Mouse (Mus musculus) hindbrain, embryonic 15.5 days (tissue): ENCODE data around the gene Prdm4. TPM values are rescaled to one million over a fixed set of nuclear protein-coding genes. Genes with fewer than 3 reads are reported as not detected.

Experiments used
- ATAC-seq: fragments of 200-750 bp; cut with Nextera tagmentation; 2 replicates; pipeline ENCODE4 v1.8.0; 2017; ENCODE audit warnings: low read depth, moderate number of reproducible peaks, moderate TSS enrichment; ENCODE audit not compliant: low FRiP score
- H3K27ac ChIP-seq: fragments of 300-500 bp; sonication (generic); replicated peaks from 2 replicates; pipeline ENCODE4 v1.5.1; 2015; ENCODE audit warnings: mild to moderate bottlenecking, inconsistent platforms
- H3K27me3 ChIP-seq: fragments of 300-500 bp; sonication (generic); 2 replicates; pipeline ENCODE4 v1.6.1; 2015; ENCODE audit warnings: control low read depth, inconsistent platforms
- H3K36me3 ChIP-seq: fragments of 300-500 bp; sonication (generic); 2 replicates; pipeline ENCODE4 v1.6.1; 2015; ENCODE audit warnings: control low read depth, inconsistent platforms
- H3K4me1 ChIP-seq: fragments of 300-500 bp; sonication (generic); replicated peaks from 2 replicates; pipeline ENCODE4 v1.6.1; 2015; ENCODE audit warnings: control low read depth, inconsistent platforms
- H3K4me2 ChIP-seq: fragments of 300-500 bp; sonication (generic); 2 replicates; pipeline ENCODE4 v1.6.1; 2015; ENCODE audit warnings: moderate library complexity, mild to moderate bottlenecking, inconsistent platforms
- H3K4me3 ChIP-seq: fragments of 300-500 bp; sonication (generic); 2 replicates; pipeline ENCODE4 v1.5.1; 2015; ENCODE audit warnings: mild to moderate bottlenecking, inconsistent platforms
- H3K9ac ChIP-seq: fragments of 300-500 bp; sonication (generic); 2 replicates; pipeline ENCODE4 v1.6.1; 2015; ENCODE audit warnings: inconsistent platforms
- H3K9me3 ChIP-seq: fragments of 300-500 bp; sonication (generic); 2 replicates; pipeline ENCODE4 v1.6.1; 2016; ENCODE audit warnings: control low read depth, inconsistent platforms
- WGBS: fragments of 180-500 bp; shearing (Covaris S2); methylation state at CpG from one replicate; pipeline ENCODE4 v1.1.7; 2015; 5-methylcytosine and 5-hydroxymethylcytosine counted together
- polyA plus RNA-seq: library from polyadenylated mRNA; unstranded; fragments of >200 nt; fragmentation: Nextera tagmentation; extraction: Ambion mirVana; gene quantifications from 2 replicates; pipeline ENCODE4 v1.2.1, GENCODE M21; 2015

Gene Prdm4
- 21.3 and 24.9 TPM in 2 replicates for polyA plus RNA-seq

- Histone ChIP-seq H3K9me3 (no peaks in the 10 kb centered on the region), H3K27ac (peak within 1 kb of the TSS; percentile 86), H3K4me2 (peak within 1 kb of the TSS; percentile 77), H3K4me3 (peak within 1 kb of the TSS; percentile 96), H3K36me3 (peaks cover 24% of the 10 kb centered on the region), H3K27me3 (0 out of 2 replicates have a peak, but pooled peaks cover 4% of the 10 kb centered on the region), H3K4me1 (peaks cover 17% of the 10 kb centered on the region), H3K9ac (peak within 1 kb of the TSS; percentile 81)
- under 1% methylated on average over 54 of the region's 90 CpGs for WGBS
- ATAC-seq, result peak; percentile 100
Observed at GRCm38 (mm10) chr10:85916498-85917309, at the start of gene Prdm4. Gene Prdm4, minus strand, starts transcription at chr10:85917142.

GRCm38 (mm10) chr10:85966476-85966875 lies 49.5 kb upstream of the Prdm4 start:
- no peak overlapping the region for H3K4me2 ChIP-seq
- no peak overlapping the region for H3K9ac ChIP-seq
- WGBS, result 58% methylated on average over 2 of the region's 2 CpGs
- no peak overlapping the region for H3K27ac ChIP-seq
- no peaks in the 10 kb centered on the region for H3K36me3 ChIP-seq
- no peaks in the 10 kb centered on the region for H3K27me3 ChIP-seq
- H3K4me1 ChIP-seq, result no peaks in the 10 kb centered on the region
- H3K9me3 ChIP-seq, result no peaks in the 10 kb centered on the region
- no peak overlapping the region for H3K4me3 ChIP-seq
- no peak for ATAC-seq

- H3K4me1 ChIP-seq, result no peaks in the 10 kb centered on the region
- no peaks in the 10 kb centered on the region for H3K9me3 ChIP-seq
- H3K4me2 ChIP-seq, result no peak overlapping the region
- ATAC-seq, result no peak
- H3K4me3 ChIP-seq, result no peak overlapping the region
- no peak overlapping the region for H3K9ac ChIP-seq
- 93% methylated on average over 7 of the region's 7 CpGs for WGBS
- H3K27me3 ChIP-seq, result no peaks in the 10 kb centered on the region
- no peak overlapping the region for H3K27ac ChIP-seq
- H3K36me3 ChIP-seq, result no peaks in the 10 kb centered on the region
Observed at GRCm38 (mm10) chr10:85964316-85964715, 47.4 kb upstream of the Prdm4 start.

GRCm38 (mm10) chr10:85962897-85963296 lies 46.0 kb upstream of the Prdm4 start:
- no peaks in the 10 kb centered on the region for H3K4me1 ChIP-seq
- no peak overlapping the region for H3K27ac ChIP-seq
- H3K9me3 ChIP-seq, result no peaks in the 10 kb centered on the region
- WGBS, result 79% methylated on average over 9 of the region's 9 CpGs
- no peak overlapping the region for H3K4me2 ChIP-seq
- ATAC-seq, result no peak
- no peaks in the 10 kb centered on the region for H3K36me3 ChIP-seq
- H3K9ac ChIP-seq, result no peak overlapping the region
- H3K4me3 ChIP-seq, result no peak overlapping the region
- H3K27me3 ChIP-seq, result no peaks in the 10 kb centered on the region; the same call in 1 of the 2 replicates

GRCm38 (mm10) chr10:85957464-85957950 lies 40.6 kb upstream of the Prdm4 start, which contains the start of gene Rtcb:
Gene Rtcb, minus strand, starts transcription at chr10:85957823.
- peak; percentile 92 for ATAC-seq

GRCm38 (mm10) chr10:85956871-85957419 lies 40.0 kb upstream of the Prdm4 start:
- 7% methylated on average over 20 of the region's 20 CpGs for WGBS
- Histone ChIP-seq H3K9me3 (no peaks in the 10 kb centered on the region), H3K4me2 (peak overlapping the region; percentile 86), H3K9ac (peak overlapping the region; percentile 91), H3K4me3 (peak overlapping the region; percentile 99), H3K27me3 (no peaks in the 10 kb centered on the region; the same call in 1 of the 2 replicates), H3K27ac (peak overlapping the region; percentile 87), H3K4me1 (peaks cover 27% of the 10 kb centered on the region), H3K36me3 (peaks cover 19% of the 10 kb centered on the region)
- ATAC-seq, result no peak

More at GRCm38 (mm10) chr10:85957464-85957950, 40.6 kb upstream of the Prdm4 start, which contains the start of gene Rtcb:
- Histone ChIP-seq H3K4me2 (peak within 1 kb of the TSS; percentile 86), H3K4me1 (peaks cover 27% of the 10 kb centered on the region), H3K36me3 (peaks cover 16% of the 10 kb centered on the region), H3K9ac (peak within 1 kb of the TSS; percentile 91), H3K27me3 (no peaks in the 10 kb centered on the region; the same call in 1 of the 2 replicates), H3K9me3 (no peaks in the 10 kb centered on the region), H3K4me3 (peak within 1 kb of the TSS; percentile 99), H3K27ac (peak within 1 kb of the TSS; percentile 87)
- under 1% methylated on average over 38 of the region's 38 CpGs for WGBS

GRCm38 (mm10) chr10:85954429-85954828 lies 37.5 kb upstream of the Prdm4 start:
- no peak for ATAC-seq

GRCm38 (mm10) chr10:85953401-85953800 lies 36.5 kb upstream of the Prdm4 start:
- Histone ChIP-seq H3K9ac (no peak overlapping the region), H3K9me3 (no peaks in the 10 kb centered on the region)
- ATAC-seq, result no peak

More at GRCm38 (mm10) chr10:85954429-85954828, 37.5 kb upstream of the Prdm4 start:
- no peak overlapping the region for H3K4me3 ChIP-seq
- no peaks in the 10 kb centered on the region; the same call in 1 of the 2 replicates for H3K27me3 ChIP-seq
- no peak overlapping the region for H3K9ac ChIP-seq
- peaks cover 27% of the 10 kb centered on the region for H3K4me1 ChIP-seq
- H3K27ac ChIP-seq, result no peak overlapping the region
- 84% methylated on average over 2 of the region's 2 CpGs for WGBS
- peaks cover 40% of the 10 kb centered on the region for H3K36me3 ChIP-seq
- no peak overlapping the region for H3K4me2 ChIP-seq
- H3K9me3 ChIP-seq, result no peaks in the 10 kb centered on the region

GRCm38 (mm10) chr10:85951765-85952443 lies 35.0 kb upstream of the Prdm4 start:
- peaks cover 26% of the 10 kb centered on the region for H3K4me1 ChIP-seq
- no peak overlapping the region for H3K27ac ChIP-seq
- WGBS, result 94% methylated on average over 6 of the region's 6 CpGs
- H3K27me3 ChIP-seq, result no peaks in the 10 kb centered on the region
- no peak overlapping the region for H3K4me3 ChIP-seq
- H3K36me3 ChIP-seq, result peaks cover 60% of the 10 kb centered on the region
- ATAC-seq, result no peak
- H3K4me2 ChIP-seq, result no peak overlapping the region
- no peak overlapping the region for H3K9ac ChIP-seq
- H3K9me3 ChIP-seq, result no peaks in the 10 kb centered on the region

More at GRCm38 (mm10) chr10:85953401-85953800, 36.5 kb upstream of the Prdm4 start:
- Histone ChIP-seq H3K36me3 (peaks cover 50% of the 10 kb centered on the region), H3K27ac (no peak overlapping the region), H3K4me3 (no peak overlapping the region), H3K4me2 (no peak overlapping the region), H3K4me1 (peaks cover 27% of the 10 kb centered on the region), H3K27me3 (no peaks in the 10 kb centered on the region)
- WGBS, result 78% methylated on average over 3 of the region's 3 CpGs

- Histone ChIP-seq H3K27ac (0 out of 2 replicates have a peak overlapping the region, but pooled peaks have one; percentile 2), H3K4me2 (no peak overlapping the region), H3K4me1 (0 out of 2 replicates have a peak, but pooled peaks cover 3% of the 10 kb centered on the region), H3K9me3 (no peaks in the 10 kb centered on the region), H3K4me3 (no peak overlapping the region), H3K9ac (no peak overlapping the region), H3K36me3 (peaks cover 78% of the 10 kb centered on the region), H3K27me3 (no peaks in the 10 kb centered on the region)
- peak; percentile 61 for ATAC-seq
- 56% methylated on average over 8 of the region's 8 CpGs for WGBS
Observed at GRCm38 (mm10) chr10:85948483-85949196, 31.7 kb upstream of the Prdm4 start.

GRCm38 (mm10) chr10:85936280-85936965 lies 19.5 kb upstream of the Prdm4 start:
- Histone ChIP-seq H3K36me3 (peaks cover 54% of the 10 kb centered on the region), H3K27ac (no peak overlapping the region), H3K4me3 (no peak overlapping the region), H3K9me3 (no peaks in the 10 kb centered on the region), H3K4me1 (no peaks in the 10 kb centered on the region), H3K4me2 (no peak overlapping the region), H3K27me3 (no peaks in the 10 kb centered on the region), H3K9ac (no peak overlapping the region)
- 98% methylated on average over 6 of the region's 6 CpGs for WGBS
- no peak for ATAC-seq
